Mouse (Mus musculus) sigmoid colon, adult 10 weeks (tissue): ENCODE measurements around the gene Dnaaf2. TPM values are rescaled to one million over a fixed set of nuclear protein-coding genes. Genes with fewer than 3 reads are reported as not detected.

ENCODE experiments used
- polyA plus RNA-seq: library from polyadenylated mRNA; stranded (reverse); fragments of 350-450 nt; fragmentation: Illumina TruSeq; extraction: RNeasy Lipid Tissue Mini Kit (QIAGEN cat#74804); gene quantifications from one replicate; pipeline ENCODE4 v1.2.3, GENCODE M21; 2014; ENCODE audit warnings: low read depth, low replicate concordance

Gene Dnaaf2
- polyA plus RNA-seq, result 2.8 TPM

DNA sequence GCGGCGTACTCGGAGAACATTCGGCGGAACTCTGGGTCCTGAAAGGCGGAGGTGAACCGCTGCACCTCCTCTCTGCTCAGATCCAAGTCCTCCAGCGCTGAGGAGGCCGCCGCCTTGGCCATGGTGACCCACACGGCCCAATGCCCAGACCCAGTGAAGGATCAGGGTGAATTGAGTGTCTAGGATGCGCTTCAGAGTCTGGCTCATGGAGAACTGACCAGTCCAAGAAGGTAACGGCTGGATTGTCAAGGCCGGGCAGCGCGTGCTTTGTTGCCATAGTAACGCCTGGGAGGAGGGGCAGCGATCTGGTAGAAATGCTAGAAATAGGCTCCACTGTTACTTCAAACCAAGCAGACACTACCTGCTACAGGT lies at the start of gene Dnaaf2:
Gene Dnaaf2, minus strand, starts transcription at position 266 of the 372 bp plus-strand sequence.

DNA sequence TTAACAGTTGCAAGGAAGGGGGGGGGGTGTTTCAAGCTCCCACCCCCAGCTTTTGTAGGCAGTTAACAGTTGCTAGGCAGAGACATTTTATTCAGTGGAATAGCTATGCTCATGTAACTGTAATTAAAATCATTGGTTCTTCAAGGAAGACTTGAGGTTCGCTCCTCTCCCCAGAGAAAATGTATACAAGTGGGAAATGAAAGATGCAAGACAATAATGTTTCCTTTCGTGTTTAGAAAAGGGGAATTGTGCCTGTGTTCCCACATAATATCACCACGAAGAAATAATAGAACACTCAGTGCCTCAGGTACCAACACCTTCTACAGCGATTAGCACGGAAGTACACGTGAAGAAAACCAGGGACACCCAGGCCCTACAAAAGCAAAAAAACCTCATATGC lies 42.6 kb upstream of the Dnaaf2 start, which contains the start of gene Klhdc1:
Gene Klhdc1, plus strand, starts transcription at position 301 of the 400 bp plus-strand sequence.

DNA sequence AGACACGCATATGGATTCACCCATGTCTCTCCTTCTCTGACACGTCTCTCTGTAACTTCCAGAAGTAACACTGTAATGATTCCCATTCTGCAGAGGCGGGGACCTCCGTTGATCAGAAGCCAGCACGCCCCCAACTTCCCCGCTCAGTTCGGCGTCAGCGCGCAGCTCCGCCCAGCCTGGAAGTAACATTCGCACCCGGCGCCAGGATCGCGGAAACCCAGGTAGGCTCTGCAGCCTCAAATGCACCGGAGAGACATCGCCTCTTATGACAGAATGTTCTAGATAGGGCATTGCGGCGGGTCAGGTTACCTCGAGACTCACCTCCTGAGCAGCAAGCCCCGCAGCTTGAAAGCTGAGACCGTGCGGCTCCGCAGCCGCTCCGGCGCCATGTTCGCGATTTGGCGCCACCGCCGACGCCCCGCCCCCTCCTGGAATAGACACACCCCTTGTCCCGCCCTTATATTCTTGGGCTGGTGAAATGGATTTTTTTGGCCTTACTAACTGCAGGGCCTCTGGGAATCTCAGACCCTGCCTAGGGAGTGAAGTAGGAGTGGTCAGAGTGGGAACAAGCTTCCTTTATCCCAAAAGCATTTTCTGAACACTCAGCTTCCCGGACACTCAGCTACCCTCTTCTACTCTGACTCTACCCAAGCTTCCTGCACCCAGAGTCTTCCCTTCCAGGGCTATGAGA lies 29.7 kb upstream of the Dnaaf2 start, which contains the start of gene Pole2:
Gene Pole2, minus strand, starts transcription at position 420 of the 691 bp plus-strand sequence.

DNA sequence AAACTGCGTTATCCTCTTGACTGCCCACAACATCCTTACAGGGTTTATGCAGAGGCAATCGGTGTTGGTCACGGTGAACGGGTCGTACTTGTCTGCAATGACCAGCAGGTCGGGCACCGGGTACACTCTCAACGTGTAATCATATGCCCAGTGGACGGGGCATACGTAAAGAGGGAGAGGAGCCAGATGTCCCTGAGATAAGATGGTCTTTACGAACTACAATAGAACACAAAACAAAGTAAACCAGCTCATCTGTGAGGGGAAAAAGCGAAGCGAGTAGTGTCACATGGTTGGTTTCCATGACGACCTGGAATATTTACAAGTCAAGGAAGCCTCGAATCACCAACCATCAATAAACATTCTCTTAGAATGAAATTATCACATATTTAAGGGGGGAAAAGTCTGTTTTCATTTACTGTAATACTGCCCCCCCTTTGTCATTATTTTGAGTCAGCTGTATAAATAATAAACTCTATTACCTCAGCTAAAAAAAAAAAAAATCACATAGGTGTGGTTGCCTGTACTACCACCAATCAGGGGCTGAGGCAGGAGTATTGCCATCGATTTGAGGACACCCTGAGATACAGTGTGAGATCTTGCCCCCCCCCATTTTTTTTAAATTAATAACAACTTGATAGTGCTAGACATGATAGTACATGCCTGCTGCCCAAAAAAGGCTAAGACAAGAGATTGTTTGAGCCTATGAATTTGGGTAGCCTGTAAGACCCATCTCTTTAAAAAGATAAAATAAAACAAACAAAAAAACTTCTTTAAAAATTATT lies 6.0 kb upstream of the Dnaaf2 start, which contains the start of gene Gm49384:
Gene Gm49384, minus strand, starts transcription at position 216 of the 782 bp plus-strand sequence.

DNA sequence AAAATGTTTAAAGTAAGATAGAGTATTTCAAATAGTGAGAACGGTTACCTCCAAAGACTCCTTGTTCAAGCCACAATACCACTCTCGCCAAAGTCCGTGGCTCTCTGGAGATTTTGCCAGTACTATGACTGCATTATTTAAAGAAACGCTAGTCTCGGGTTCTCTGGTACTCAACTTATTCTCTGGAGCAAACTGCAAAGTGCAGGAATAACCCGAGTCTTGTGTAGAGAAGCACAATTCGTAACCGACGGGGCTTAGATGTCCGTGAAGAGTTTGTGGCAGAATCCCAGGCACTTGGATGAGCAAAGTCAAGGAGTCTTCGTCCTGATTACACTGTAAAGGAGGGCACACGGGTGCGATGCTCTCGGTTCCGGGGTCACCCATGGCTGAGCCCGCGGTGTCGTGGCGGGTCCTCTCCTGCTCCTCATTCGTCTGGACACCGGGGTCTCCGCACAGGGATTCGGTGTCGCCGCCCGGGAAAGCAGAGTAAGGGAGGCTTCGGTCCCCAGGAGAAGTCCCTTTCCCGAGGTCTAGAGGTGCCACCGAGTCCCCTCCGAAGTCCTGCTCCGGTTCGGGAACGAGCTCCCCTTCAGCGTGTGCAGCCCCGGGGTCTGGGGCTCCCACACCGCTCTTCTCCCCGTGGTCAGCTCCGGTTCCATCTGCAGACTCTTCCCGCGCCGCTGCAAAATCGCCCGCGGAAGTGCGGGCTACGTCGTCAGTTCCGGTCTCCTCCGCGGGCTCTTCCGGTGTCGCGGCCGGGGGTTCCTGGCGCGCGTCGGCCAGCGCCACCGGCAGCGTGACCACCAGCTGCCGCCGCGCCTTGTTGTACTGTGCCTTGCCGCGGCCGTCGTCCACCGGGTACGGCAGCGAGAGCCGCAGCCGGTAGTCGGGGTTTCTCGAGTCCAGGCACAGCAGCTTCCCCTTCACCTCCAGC lies 1.5 kb downstream of the Dnaaf2 start, which contains the start of gene Gm49383:
Gene Gm49383, minus strand, starts transcription at position 661 of the 934 bp plus-strand sequence.

DNA sequence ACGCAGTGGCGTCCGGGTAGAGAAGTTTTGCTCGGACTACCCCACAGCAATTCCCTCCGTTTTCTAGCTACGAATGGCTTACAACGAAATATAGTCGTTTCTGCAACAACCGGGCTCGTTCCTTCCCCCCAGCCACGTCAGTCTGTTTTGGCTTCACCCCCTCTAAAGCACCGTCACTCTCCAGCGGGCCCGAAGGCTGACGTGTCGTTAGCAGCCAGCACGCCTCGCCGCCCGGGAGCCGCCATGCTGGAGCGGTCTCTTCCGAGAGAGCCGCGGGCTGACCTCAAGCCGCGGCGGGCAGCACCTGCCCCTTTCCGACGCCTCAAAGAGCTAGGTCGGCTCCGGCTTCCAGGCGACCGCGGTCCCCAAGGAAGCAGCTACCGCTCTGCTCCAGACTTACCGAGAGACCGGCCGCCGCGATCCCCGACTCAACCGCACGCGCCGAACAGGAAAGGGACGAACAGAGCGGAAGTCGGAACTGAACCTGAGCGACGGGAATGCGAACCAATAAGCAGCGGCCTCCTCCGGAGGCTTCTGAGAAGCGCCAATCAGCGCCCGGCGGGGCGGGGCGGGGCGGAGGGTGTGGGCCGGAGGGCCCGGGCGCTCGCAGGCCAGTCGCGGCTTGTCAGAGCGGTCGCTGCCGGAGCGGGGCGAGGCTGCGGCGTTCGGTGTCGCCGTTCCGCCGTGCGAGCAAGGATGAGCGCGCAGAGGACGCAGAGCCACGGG lies 14.5 kb downstream of the Dnaaf2 start, which contains the start of the genes Rpl36al and Mgat2:
Gene Rpl36al, minus strand, starts transcription at position 501 of the 726 bp plus-strand sequence.
Gene Mgat2, plus strand, starts transcription at position 575 of the 726 bp plus-strand sequence.

DNA sequence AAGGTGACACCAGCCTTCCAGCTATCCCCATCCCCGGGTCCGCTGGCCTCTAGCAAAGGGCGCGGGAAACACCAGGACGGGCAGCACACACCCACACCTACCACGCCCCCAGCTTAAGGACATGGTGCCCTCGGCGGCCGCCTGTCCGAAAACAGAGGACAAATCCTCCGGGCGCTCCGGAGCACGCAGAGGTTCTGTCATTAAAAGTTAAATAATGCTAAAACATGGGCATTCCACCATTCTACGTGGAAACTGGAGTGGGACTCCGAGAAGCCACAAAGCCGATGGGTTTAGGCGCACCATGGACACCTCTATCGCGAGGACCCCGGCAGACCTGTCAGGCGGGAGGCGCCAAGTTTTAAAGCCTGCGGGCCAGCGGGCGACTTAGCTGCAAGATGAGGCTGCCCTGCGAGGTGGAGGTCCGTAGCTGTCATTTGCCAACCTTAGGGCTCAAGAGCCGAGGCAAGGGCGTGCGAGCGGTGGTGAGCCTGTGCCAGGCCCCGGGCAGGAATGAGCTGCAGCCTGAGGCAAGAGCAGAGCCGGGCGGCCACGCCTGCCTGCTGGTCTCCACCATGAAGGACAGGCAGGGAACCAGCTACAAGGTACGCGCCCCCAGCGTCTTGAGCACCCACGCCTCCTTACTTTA lies 29.6 kb downstream of the Dnaaf2 start, which contains the start of gene Lrr1:
Gene Lrr1, plus strand, starts transcription at position 354 of the 646 bp plus-strand sequence.

DNA sequence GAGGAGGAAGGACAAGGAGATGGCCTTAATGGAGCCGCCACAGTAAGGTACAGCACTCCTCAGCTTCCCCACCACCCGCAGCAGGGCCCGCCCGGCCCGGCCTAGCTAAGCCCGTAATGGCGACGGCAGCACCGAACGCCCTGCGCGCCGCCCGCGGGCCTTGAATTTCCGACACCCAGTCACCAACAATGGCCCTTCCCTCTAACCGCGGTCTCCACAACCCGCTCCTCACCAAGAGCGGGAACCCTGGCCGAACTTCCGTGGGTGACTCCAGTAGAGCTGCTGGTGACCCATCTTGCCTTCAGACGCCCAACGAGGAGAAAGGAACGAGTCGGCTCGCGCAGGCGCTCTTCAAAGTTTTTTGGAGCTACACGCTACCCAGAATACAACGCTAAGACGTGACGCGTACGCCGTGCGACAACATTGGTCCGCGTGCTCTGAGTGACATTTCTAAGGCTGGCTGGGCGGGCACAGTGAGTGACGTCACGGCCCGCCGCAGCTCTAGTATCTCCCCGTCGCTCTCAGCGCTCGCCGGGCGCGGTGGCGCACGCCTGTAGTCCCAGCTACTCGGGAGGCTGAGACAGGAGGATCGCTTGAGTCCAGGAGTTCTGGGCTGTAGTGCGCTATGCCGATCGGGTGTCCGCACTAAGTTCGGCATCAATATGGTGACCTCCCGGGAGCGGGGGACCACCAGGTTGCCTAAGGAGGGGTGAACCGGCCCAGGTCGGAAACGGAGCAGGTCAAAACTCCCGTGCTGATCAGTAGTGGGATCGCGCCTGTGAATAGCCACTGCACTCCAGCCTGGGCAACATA lies 39.3 kb downstream of the Dnaaf2 start, which contains the start of gene Rps29:
Gene Rps29, minus strand, starts transcription at position 422 of the 813 bp plus-strand sequence.

Other genes starting within 250 kb of the Dnaaf2 start
- gene Rps29, start 39.2 kb downstream of the Dnaaf2 start, polyA plus RNA-seq, result 54.5 TPM
- 4.6 TPM for gene Lrr1, start 29.6 kb downstream of the Dnaaf2 start, polyA plus RNA-seq
- 142 TPM for gene Rpl36al, start 14.3 kb downstream of the Dnaaf2 start, polyA plus RNA-seq
- gene Mgat2, start 14.3 kb downstream of the Dnaaf2 start, polyA plus RNA-seq, result 99.6 TPM
- gene Gm49383, start 1.3 kb downstream of the Dnaaf2 start, polyA plus RNA-seq, result not detected
- gene Gm49384, start 5.8 kb upstream of the Dnaaf2 start, polyA plus RNA-seq, result 9.5 TPM
- gene Pole2, start 29.8 kb upstream of the Dnaaf2 start, polyA plus RNA-seq, result 9.3 TPM
- gene Klhdc1, start 42.7 kb upstream of the Dnaaf2 start, polyA plus RNA-seq, result 12.1 TPM
- 76.0 TPM for gene Klhdc2, start 98.3 kb upstream of the Dnaaf2 start, polyA plus RNA-seq
- 150 TPM for gene Nemf, start 158.7 kb upstream of the Dnaaf2 start, polyA plus RNA-seq
- 153 TPM for gene Arf6, start 173.7 kb upstream of the Dnaaf2 start, polyA plus RNA-seq
- not detected for gene Gm9887, start 174.0 kb upstream of the Dnaaf2 start, polyA plus RNA-seq